Mouse (Mus musculus) heart, postnatal 25 days (tissue): Measurements from ENCODE around the gene Tmem121. TPM values are rescaled to one million over a fixed set of nuclear protein-coding genes. Genes with fewer than 3 reads are reported as not detected.

Experiments used
- DNase-seq: peaks from one replicate; pipeline ENCODE4 v3.0.0; 2022; ENCODE audit warnings: low spot score
- intact Hi-C: fragments of 180-260 bp; cut with DNase I; formaldehyde crosslinking; loops from one replicate; pipeline ENCODE4 v1.15.1; 2025
- total RNA-seq, 2 experiments: library from RNA; stranded (reverse); gene quantifications; 2 replicates each; pipeline ENCODE4 v1.2.3; 2021

Tmem121 gene
- under 1 TPM in 1 of 2 experiments, not detected in 1; 0.17 TPM for total RNA-seq

DNA sequence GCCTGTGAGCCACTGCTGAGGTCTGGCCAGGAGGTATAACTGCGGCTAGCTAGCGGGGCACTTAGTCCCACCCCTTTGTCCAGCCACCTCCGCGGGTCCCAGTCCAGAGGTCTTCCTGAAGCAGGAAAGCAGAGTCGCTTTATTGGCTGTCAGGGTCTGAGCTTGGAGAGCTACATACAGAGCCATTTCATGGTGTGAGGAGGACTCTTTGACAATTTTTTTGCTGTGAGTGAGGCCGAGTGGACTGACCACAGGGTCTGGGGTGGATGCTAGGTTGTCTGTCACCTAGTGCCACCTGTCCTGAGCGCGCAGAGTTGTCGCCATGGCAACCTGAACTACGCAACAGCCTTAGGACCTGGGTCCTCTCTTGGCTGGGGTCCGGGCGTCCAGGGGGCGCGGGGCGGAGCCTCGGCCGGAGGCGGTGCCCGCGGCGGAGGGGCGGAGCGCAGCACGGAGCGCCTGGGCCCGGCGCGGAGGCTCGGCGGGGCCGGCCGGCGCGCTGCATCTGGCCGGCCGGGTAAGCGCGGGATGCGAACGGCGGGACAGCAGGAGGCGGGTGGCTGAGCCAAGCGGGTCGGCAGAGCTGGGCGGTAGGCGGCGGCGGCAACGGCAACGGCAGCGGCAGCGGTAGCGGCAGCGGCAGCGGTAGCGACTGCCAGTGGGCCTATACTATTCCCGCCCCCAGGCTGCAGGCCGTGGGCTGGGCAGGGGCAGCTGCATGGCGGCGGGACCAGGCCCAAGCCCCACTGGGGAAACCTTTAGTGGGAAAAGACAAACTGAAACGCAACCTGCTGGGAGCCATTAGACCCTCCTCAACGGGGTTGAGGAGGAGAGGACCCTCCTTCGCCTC is at the start of gene Tmem121:
Gene Tmem121, plus strand, starts transcription at position 489 of the 850 bp plus-strand sequence.
- intact Hi-C loops = no loop called here
- no peak for DNase-seq

DNA sequence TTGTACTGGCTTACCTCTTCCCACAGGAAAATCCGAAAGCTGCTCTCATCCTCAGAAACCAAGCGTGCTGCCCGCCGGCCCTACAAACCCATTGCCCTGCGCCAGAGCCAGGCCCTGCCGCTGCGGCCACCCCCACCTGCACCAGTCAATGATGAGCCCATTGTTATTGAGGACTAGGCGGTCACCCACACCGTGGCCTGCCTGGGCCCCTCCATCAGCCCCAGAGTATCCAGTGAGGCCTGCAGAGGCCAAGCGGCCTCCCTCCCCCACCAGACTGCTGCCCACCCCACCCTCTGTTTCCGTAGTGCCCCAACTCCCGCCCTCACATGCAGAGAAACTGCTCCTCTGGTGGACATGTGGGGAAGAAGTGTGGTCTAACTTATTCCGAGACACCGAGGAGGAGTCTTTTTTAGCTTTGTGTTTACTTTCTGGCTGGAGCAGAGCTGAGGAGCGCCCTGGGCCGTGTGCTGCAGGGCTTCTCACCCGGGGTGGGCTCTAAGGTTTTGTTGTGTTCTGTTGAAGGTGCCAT is 49.2 kb upstream of the Tmem121 start:
- intact Hi-C loops = no loop called here
- no peak for DNase-seq

DNA sequence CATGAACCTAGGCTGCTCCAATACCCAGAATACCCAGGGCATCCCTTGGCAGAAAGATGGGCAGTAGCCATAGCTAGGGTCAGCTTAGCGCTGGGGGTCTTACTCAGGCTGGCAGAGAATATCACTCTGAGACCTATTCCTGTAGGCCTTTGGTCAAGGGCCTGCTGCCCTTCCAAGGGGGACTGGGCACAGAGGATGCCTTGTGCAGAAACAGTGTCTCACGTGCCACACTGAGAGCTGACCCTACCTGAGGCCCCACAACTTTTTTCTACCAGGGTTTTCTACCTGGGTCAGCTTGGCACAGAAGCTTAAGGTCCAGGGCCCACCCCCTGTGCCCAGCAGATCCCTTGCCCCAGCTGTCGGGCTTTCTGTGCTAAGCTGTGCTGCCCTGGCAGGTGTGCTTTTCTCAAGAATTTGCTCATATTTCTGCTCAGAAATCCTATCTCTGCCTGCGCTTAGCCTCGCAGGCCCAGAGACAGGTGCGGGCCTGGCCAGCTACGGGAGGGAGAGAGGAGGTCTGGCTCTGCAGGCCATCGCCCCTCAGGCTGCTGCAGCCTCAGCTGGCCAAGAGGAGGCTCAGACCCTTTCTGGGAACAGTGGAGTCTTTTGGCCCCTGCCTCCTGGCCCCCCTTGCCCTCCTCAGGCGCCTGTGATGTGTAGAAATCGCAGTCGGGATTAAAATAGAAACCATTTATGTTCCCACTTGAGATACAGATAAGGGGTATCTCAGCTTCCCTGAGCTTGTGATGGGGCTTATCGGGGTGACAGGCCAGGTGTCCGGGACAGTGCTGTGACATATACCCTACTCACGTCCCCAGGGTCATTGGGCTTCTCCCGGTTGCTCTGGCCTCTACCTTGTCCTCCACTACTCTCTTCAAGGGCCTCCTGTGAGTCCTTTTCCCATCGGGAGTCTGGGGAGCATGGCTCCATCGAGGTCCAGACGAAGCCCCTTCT is 48.2 kb upstream of the Tmem121 start:
- no peak for DNase-seq
- intact Hi-C loops = loop anchor here (2.0 kb wide), 1 partner anchor 17 kb away; no protein-coding TSS in a partner anchor

DNA sequence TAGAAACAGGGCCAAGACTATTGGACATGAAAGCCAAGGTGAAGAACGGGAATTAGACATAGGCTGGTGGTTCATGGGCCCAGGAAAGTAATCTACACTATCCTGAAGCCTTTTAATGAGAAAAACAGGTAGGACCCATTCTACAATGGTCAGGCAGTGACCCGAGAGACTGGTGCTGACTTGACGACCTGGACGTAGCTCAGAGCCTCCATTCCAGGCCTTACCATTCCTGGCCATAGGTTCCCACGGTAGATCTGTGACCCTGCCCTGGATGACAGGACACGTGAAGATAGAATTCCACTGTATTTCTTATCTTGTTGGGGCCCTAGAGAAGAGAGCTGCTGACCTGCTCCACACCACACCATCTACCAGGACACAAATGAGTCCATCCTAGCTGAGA is 47.4 kb upstream of the Tmem121 start:
- no peak for DNase-seq
- intact Hi-C loops = loop anchor here (2.0 kb wide), 1 partner anchor 17 kb away; no protein-coding TSS in a partner anchor

DNA sequence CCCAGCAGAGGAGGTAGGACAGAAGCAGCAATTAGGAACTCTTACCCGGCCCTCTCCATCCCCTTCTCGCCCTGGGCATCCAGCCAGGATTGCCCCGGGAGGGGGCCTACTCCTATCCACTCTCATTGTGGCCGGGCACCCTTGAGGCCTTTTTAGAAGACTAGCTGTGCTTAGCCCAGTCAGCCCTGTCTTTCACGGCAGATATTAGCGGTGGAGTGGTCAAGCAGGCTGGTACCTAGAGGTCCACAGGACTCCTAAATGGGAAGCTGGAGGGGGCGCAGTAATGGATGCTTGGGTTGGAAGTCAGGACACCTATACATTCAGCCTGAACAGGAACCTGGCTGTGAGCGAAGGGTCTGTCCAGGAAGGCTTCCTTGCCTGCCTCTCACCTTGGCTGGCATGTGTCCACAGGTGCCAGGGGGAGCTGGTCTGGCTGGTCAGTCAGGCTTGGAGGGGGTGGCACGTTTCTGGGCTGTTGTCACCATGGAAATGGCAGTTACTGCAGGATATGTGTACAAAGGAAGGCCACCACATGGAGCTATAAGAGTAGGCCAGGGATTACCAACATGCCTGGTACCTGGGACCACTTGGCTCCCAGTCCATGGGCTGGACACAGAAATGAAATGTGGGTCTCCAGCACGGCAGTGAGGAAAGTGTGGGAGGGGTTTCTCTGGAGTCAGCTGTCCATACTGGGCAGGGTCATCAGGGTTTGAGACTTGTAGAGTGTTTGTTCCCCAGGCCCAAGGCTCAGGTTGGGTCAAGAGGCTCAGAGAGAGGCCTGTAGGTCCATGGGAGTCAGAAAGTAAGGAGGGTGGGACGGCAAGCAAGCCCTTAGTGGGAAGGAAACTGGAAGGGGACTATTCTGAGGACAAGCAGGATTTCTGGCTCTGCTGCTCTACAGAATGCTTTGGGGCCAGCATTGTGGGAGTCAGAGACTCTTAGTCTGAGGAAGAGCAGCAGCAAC is 46.5 kb upstream of the Tmem121 start:
- intact Hi-C loops = loop anchor here (2.0 kb wide), 1 partner anchor 18 kb away; no protein-coding TSS in a partner anchor
- DNase-seq = no peak

DNA sequence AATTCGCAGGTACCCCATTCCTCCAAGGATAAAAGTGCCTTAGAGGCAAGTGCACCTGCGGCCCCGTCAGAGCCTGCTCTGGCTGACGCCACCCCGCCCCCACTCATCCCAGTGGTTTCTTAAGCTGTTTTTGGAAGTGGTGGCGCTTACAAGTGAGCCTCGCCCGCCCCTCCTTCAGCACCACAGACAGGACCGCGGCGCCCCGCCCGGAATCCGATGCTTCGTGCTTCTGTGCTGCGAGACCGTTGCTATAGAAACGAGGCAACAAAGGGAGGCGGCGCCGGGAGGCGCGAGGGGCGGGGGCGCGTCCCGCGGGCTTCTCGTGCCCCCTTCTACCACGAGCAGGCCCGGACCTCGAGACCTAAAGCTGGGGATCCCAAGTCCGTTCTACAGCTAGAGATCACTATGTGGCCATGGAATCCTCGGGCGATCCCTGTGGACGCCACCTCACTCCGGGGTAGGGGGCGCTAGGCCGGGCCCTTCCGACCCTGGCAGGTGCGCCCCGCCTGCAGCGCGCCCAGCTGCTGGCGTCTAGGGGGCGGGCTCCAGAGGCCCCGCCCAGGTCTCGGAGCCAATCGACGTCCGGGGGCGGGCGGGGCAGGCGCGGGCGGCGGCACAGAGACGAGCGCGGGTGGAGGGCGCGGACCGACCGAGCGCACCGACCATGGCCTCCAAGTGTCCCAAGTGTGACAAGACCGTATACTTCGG is 45.7 kb upstream of the Tmem121 start, which contains the start of gene Crip2:
Gene Crip2, plus strand, starts transcription at position 329 of the 708 bp plus-strand sequence.
- DNase-seq = peak; percentile 90
- intact Hi-C loops = loop anchor here (2.0 kb wide), 2 partner anchors 15 to 19 kb away; no protein-coding TSS in a partner anchor

DNA sequence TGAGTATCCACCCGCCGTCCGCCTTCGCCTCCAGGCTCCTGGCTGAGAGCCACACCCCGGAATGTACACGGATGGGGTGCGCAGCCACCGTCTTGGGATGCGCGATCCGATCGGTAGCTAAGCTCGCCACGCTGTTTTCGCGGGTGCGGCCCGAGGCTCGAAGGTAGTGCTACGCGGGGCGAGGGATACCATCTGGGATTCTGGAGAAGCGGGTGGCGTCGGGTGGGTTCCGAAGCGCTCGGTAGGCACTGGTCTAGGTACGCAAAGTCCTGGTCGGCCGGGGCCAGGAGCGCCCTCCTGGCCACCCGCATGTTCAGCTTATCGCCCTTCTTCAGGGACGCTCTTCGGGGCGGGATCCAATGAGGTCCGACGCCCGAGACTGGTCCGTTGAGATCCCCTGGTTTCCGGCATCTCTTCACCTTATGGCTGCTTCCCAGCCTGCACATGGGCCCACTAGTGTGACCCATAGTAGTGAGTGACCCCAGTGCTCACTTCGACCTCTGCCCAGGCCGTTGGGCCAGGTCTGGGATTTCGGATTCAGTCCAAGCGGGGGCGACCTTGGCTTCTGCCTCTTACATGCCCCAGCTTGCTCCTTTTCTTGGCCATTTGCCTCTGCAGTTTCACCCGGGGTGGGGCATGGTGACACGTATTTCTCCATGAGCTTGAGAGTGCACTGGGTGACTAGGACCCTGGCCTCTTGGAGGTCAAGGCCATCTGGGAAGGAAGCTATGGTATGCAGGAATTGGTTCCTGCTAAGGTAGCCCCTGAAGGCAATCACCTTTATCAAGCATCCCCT is 44.9 kb upstream of the Tmem121 start:
- intact Hi-C loops = loop anchor here (2.0 kb wide), 1 partner anchor 14 kb away; no protein-coding TSS in a partner anchor
- DNase-seq = peak; percentile 57

DNA sequence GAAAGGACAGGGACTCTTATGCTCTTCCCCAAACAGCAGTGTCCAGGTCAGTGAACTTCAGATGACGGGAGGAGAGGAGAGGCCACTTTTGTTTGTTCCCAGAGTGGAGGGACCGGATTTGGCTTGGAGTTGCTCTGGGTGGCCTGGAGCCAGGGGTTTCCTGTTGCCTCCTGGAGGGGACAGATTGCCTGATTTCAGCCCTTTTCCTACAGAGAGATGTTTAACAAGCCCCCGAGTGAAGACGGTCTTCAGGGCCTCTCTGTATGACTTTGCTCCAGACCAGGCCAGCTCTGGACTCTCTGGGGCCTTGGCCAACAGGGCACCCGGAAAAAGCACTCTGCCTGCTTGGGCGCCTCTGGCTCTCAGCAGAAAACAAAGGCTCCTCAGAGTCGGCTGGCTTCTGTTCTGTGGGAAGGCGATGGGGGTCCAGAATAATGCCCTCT is 44.2 kb upstream of the Tmem121 start:
- DNase-seq = peak; percentile 54
- intact Hi-C loops = loop anchor here (2.0 kb wide), 1 partner anchor 13 kb away; no protein-coding TSS in a partner anchor

DNA sequence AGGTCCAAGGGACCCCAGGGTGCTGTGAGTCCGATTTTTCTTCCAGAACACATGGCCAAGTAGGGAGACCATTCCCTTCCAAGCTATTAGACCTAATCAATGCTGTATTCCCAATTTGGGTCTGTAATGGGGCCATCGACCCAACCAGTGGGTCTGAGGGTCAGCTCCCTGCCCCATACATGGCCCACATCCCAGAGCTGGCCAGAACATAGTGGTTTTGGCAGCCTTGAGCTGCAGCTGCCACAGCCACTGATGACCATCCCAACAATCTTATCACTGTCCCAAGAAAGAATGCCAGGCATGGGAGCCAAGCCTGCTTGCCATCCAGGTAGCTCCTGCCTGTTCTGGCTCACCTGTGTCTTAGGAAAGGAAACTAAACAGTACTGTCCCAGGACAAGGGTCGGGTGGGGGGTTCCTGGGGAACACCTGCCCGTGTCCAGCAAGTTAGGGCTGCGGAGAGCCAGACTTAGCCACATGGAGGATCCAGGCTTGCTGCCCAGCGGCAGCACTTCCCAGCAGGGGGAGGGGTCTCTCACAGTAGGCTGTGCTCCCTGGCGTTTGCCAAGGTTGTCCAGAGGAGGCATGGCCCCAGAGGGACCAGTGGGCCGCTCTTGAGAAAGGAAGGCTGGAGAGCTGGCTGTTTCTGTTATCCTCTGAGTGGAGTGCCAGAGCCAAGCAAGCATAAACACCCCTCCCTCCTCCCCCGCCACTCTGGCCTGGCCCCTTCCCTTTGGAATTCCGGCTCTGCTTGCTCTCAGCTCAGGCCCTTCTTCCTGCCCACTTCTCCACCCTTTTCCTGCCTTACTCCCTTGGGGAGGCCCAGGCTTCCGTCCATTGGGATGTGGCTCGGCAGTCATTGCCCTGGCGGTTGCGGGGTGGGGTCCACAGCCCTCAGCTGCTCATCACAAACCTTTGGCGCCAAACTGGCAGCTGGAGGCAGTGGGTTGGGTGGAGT is 43.4 kb upstream of the Tmem121 start:
- intact Hi-C loops = no loop called here
- peak; percentile 92 for DNase-seq

DNA sequence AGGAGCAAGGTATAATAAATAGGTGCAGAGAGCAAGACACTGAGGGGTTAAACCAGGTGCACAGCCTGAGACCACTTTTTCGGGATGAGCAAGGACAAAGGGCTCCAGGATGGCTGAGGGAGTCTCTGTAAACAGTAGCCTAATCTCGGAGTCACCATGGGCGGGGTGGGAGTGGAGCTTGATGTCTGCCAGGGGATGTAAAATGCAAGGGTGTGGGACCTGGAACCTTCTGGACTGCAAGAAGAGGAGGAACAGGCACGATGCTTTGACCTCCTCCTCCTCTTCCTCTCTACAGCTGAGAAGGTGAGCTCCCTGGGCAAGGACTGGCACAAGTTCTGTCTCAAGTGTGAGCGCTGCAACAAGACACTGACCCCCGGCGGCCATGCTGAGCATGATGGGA is 42.6 kb upstream of the Tmem121 start:
- intact Hi-C loops = no loop called here
- peak; percentile 46 for DNase-seq

DNA sequence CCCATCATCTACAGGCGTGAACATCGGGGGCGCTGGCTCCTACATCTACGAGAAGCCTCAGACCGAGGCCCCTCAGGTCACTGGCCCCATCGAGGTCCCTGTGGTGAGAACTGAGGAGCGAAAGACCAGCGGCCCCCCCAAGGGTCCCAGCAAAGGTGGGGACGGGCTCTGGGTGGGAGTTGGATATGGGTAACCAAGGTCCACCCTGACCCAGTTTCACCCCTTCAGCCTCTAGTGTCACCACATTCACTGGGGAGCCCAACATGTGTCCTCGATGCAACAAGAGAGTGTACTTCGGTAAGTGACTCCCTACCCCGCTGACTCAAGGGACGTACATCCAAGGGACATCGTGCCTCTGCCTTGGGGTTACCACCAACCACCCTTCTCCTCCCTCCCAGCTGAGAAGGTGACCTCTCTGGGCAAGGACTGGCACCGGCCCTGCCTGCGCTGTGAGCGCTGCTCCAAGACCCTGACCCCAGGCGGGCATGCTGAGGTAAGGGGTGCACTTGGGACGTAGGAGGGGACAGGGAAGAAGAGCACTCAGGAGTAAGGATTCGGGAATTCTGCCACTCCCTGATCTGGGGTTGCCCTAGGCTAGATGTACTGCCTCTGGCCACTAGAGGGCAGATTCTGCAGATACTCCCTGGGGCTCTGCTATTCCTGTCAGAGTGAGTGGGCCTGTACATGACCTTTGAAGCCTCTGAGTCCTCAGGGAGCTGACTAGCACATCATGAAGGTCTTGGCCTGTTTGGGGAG is 41.6 kb upstream of the Tmem121 start:
- DNase-seq = no peak
- intact Hi-C loops = no loop called here

DNA sequence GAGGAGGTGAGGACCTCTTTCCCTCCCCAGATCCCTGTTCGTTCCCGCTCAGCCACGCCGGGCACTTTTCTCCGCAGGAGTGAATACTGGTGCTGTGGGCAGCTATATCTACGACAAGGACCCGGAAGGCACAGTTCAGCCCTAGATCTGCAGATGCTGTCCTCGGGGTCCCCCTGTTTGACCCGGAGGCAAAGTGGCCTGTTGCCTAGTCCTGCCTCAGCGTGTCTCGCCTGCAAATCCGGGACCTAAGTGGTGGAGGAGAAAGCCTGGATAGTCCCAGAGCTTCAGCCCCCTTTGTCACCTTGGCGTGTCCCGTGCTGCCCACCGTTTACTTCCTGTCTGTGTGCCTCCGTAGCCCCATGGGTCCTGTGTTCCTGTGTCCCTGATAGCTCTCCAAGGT is 40.8 kb upstream of the Tmem121 start:
- intact Hi-C loops = no loop called here
- DNase-seq = no peak

DNA sequence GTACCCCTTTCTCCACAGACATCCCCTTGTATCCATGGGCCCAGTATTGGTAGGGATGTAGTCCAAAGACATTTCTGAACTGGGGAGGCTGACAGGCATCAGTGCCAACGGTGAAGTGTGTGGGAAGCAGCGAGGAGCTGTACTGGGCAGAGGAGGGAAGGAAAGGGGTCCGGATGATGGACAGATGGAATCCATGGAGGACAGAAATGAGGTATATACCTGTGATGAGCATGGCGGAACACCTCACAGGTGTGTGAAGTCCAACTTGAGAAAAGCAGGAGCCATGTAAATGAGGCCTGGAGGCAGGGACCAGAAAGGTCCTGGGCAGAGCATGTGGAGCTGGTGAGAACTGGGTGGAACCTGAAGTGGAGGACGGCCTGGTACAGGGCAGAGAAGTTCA is 40.1 kb upstream of the Tmem121 start:
- intact Hi-C loops = no loop called here
- no peak for DNase-seq

DNA sequence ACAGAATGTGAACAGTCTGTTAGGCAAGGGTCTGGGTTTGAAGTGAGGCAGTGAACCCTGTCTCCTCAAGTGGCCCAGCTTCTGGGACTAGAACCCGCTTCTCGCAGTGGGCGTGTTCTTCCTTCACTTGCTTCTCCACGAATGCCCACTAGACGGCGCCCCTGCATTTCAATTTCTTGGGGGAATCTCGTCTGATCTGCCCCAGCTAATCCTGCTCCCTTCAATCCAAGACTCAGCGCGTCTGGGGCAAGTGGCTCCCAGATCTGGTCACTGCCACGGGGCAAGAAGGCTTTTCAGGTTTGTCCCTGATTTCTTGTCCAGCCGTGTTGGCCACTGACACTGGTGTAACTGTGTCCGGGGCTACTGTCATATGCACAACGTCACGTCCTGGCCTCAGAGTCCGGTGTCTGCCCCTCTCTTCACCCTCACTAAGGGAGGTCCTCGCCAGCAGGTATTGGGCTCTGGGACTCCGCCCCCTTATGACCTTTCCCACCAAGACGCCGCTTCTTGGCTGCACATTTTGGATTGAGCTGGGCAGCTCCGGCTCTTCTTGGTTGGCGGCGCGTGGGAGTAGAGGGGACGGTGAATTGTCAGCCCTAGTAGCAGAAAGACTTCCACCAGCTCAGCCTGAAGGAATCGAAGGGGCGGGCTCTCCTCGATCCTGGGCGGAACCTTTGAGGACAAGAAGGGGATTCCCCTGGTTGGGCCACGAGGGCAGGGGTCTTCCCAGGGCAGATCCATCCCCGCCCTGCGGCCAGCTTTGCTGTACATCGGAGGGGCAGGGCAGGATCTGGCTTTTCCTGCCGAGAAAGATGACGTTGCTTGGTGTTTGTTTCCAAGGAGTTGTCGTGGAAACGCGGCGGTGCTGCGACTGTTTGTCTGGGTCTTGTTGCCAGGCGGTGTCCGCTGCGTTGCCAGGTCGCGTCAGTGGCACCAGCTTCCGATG is 39.3 kb upstream of the Tmem121 start, which contains the start of gene Crip1:
Gene Crip1, plus strand, starts transcription at position 205 of the 946 bp plus-strand sequence.
- intact Hi-C loops = no loop called here
- DNase-seq = peak; percentile 85
